Mouse (Mus musculus) G1E (cell line): ENCODE results near the gene Cdk13.

Experiments used
- CTCF ChIP-seq: IDR thresholded peaks from 2 replicates; pipeline ENCODE4 v1.5.1; 2012; ENCODE audit warnings: low read depth, low read length, inconsistent platforms, mixed read lengths
- GATA1 ChIP-seq: IDR thresholded peaks from 2 replicates; pipeline ENCODE4 v1.6.1; 2012; ENCODE audit warnings: borderline replicate concordance, low read length, inconsistent platforms, mixed read lengths
- TAL1 ChIP-seq: conservative IDR thresholded peaks from 2 replicates; pipeline ENCODE4 v1.6.1; 2012; ENCODE audit warnings: low read depth, low read length, inconsistent platforms, mixed read lengths

GRCm38 (mm10) chr13:17691436-17691835, 113.5 kb downstream of the Cdk13 start:
- TF ChIP-seq CTCF (no peak), GATA1 (no peak), TAL1 (no peak)
